Mouse (Mus musculus) lung, embryonic 15.5 days (tissue): Measurements from ENCODE around the gene Crlf2. TPM values are rescaled to one million over a fixed set of nuclear protein-coding genes. Genes with fewer than 3 reads are reported as not detected.

Source experiments
- ATAC-seq: fragments of 200-750 bp; cut with Nextera tagmentation; 2 replicates; pipeline ENCODE4 v1.8.0; 2017; ENCODE audit warnings: moderate number of reproducible peaks, borderline replicate concordance; ENCODE audit not compliant: low FRiP score, low TSS enrichment; ENCODE audit errors: extremely low read depth
- H3K27ac ChIP-seq: fragments of 300-500 bp; sonication (generic); 2 replicates; pipeline ENCODE4 v1.5.1; 2015; ENCODE audit warnings: moderate library complexity, mild to moderate bottlenecking, inconsistent platforms
- H3K27me3 ChIP-seq: fragments of 300-500 bp; sonication (generic); 2 replicates; pipeline ENCODE4 v1.6.1; 2015; ENCODE audit warnings: inconsistent platforms
- H3K36me3 ChIP-seq: fragments of 300-500 bp; sonication (generic); 2 replicates; pipeline ENCODE4 v1.6.1; 2015; ENCODE audit warnings: inconsistent platforms
- H3K4me1 ChIP-seq: fragments of 300-500 bp; sonication (generic); 2 replicates; pipeline ENCODE4 v1.6.1; 2015; ENCODE audit warnings: inconsistent platforms
- H3K4me2 ChIP-seq: fragments of 300-500 bp; sonication (generic); 2 replicates; pipeline ENCODE4 v1.6.1; 2015; ENCODE audit warnings: inconsistent platforms, mild to moderate bottlenecking, moderate library complexity
- H3K4me3 ChIP-seq: fragments of 300-500 bp; sonication (generic); 2 replicates; pipeline ENCODE4 v1.5.1; 2015; ENCODE audit warnings: mild to moderate bottlenecking, inconsistent platforms
- H3K9ac ChIP-seq: fragments of 300-500 bp; sonication (generic); 2 replicates; pipeline ENCODE4 v1.6.1; 2015; ENCODE audit warnings: inconsistent platforms
- H3K9me3 ChIP-seq: fragments of 300-500 bp; sonication (generic); 2 replicates; pipeline ENCODE4 v1.6.1; 2016; ENCODE audit warnings: inconsistent platforms
- WGBS: fragments of 180-500 bp; shearing (Covaris S2); methylation state at CpG from one replicate; pipeline ENCODE4 v1.1.7; 2015; 5-methylcytosine and 5-hydroxymethylcytosine counted together
- polyA plus RNA-seq: library from polyadenylated mRNA; unstranded; fragments of >200 nt; fragmentation: Nextera tagmentation; extraction: Ambion mirVana; gene quantifications from 2 replicates; pipeline ENCODE4 v1.2.1, GENCODE M21; 2015

Gene Crlf2
- polyA plus RNA-seq, 1 experiment from 2014 or later = 17.0 TPM

DNA sequence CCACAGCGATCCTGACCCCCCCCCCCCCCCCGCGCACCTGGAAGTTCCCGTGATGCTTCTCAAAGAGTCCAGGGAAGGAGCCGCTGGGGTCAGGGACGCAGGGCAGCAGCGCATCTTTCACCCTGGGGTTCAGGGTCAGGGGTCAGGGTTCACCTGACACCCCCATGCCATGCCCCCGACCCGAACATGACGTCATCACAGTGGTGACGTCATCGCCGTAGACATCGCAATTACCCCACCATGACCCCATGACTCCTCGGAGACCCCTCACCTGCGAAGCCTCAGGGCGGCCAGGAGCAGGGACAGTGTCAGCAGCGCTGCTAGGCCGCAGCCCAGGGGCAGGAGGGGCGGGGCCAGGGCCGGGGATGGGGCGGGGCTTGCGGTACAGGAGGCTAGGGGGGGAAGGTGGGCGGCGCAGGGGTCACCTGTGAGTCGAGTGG lies 3.5 kb downstream of the Crlf2 start:
- Histone ChIP-seq H3K4me2 (no peak overlapping the region), H3K4me3 (no peak overlapping the region), H3K9ac (no peak overlapping the region), H3K9me3 (peaks cover 37% of the 10 kb centered on the region), H3K27me3 (no peaks in the 10 kb centered on the region), H3K36me3 (peaks cover 18% of the 10 kb centered on the region; the same call in 1 of the 2 replicates), H3K27ac (no peak overlapping the region), H3K4me1 (no peaks in the 10 kb centered on the region)
- no peak for ATAC-seq
- WGBS = 74% methylated on average over 25 of the region's 26 CpGs

DNA sequence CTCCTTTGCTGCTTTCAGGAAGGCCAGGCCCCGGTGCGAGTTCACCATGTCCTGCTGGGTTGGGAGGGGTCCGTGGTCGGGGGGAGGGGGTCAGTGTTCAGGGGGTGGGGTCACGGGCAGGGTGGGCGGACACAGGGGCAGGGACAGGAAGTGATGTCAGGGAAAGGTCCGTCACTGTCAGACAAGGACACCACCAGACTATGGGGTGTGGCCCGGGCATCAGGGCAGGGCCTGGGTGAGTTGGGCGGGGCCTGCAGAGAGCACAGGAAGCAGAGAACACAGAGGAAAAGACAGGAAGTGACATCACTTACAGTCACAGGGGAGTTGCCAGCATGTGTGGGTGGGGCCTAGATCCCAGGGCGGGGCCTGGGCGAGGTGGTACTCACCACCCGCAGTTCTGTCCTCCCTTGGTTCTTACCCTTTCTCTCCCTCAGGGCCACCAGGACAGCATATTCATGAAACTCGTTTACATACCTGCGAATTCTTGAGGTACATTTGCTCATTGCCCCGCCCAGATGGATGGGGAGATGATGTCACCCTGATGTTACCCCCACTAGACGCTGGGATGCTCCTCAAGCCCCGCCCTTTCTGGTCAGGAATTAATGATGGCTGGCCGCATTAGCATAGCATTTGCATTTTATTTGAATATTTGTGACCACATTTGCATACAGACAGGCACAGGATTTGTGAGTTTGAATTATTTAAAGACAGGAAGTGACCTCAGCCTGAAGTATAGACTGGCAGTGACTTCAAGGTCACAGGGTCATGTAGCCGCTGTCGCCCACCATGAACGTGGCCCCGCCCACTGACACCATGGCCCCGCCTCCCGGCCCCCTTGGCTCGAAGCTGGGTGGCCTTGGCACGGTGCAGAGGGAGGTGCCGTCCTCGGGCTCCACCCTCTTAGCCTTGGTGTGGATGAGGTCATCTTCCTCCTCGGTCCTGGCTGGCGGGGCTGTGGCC lies 4.4 kb downstream of the Crlf2 start:
- Histone ChIP-seq H3K36me3 (peaks cover 18% of the 10 kb centered on the region; the same call in 1 of the 2 replicates), H3K27me3 (no peaks in the 10 kb centered on the region), H3K9me3 (peaks cover 37% of the 10 kb centered on the region), H3K27ac (no peak overlapping the region), H3K4me2 (no peak overlapping the region), H3K4me1 (no peaks in the 10 kb centered on the region), H3K4me3 (no peak overlapping the region), H3K9ac (no peak overlapping the region)
- 79% methylated on average over 30 of the region's 30 CpGs for WGBS
- ATAC-seq = no peak

DNA sequence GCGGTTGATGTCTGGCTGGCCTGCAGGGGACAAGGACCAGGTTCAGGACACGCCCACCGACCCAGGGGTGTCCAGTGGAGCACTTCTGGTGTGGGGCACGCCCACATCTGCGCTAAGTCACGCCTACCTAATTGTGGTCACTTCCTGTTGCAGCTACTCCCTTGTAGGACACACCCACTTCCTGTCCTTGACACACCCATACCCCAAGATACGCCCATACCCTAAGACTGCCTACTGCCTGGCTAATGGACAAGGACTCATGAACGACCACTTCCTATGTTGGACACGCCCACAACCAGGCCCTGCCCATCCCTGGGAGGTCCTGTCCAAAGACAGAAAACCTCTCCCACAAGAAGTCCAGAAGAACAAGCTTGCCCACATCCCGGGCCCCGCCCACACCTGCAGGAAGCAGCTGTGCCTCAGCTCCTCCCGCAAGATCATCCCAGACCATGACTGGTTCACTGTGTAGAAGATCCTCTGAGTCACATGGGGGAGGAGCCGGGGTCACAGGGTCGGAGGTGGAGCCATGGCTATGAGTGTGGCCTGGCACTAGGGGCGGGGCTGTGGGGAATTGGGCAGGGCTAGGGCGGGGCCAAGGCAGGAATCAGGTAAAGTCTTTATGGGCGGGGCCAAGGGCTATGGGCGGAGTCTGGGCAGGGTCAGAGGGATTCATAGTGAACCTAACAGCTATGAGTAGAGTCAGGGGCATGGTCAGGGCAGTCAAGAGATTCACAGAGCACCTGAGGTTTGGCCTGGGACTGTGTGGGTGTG lies 5.4 kb downstream of the Crlf2 start:
- Histone ChIP-seq H3K36me3 (peaks cover 18% of the 10 kb centered on the region; the same call in 1 of the 2 replicates), H3K4me2 (no peak overlapping the region), H3K9me3 (peaks cover 37% of the 10 kb centered on the region), H3K27ac (no peak overlapping the region), H3K27me3 (no peaks in the 10 kb centered on the region), H3K4me1 (no peaks in the 10 kb centered on the region), H3K4me3 (no peak overlapping the region), H3K9ac (no peak overlapping the region)
- WGBS = 61% methylated on average over 18 of the region's 18 CpGs
- ATAC-seq = no peak

DNA sequence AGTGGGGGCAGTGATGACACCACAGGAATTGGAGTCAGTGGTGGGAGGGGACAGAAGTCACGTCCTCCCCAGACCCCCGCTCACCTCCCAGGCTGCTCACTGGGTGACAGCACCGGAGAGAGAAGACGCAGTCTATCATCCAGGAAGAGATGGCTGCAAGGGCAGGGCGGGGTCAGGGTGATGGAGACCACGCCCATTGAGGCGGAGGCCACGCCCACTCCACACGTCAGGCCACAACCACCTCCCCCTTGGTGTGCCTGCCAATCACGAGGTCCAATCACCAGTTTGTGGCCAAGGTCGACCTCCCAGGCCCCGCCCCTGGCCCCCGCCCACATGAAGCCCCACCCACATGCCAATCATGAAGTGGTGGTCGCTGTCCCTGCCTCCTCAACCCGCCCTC lies 6.3 kb downstream of the Crlf2 start:
- Histone ChIP-seq H3K4me2 (no peak overlapping the region), H3K4me3 (no peak overlapping the region), H3K9me3 (peaks cover 37% of the 10 kb centered on the region), H3K27me3 (no peaks in the 10 kb centered on the region), H3K9ac (no peak overlapping the region), H3K4me1 (no peaks in the 10 kb centered on the region), H3K36me3 (peaks cover 18% of the 10 kb centered on the region; the same call in 1 of the 2 replicates), H3K27ac (no peak overlapping the region)
- no peak for ATAC-seq
- WGBS = 80% methylated on average over 15 of the region's 15 CpGs

DNA sequence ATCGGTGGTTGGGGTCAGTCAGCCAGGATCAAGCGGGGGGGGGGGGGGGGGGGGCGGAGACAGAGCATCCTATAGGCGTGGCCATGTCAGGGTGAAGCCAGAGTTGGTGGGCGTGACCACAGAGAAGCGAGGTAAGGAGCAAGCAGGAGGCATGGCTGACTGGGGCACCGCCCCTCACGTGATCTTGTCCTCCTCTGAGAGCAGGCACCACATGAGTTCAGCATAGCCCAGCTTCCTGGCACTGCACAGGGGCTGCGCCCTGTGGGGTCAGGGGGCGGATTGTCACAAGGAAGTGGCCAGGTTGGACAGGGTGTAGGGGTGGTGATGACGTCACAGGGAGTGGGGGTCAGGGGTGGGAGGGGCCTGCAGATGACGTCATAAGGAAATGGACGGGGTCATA lies 6.7 kb downstream of the Crlf2 start:
- no peak overlapping the region for H3K4me3 ChIP-seq
- WGBS = 86% methylated on average over 11 of the region's 13 CpGs
- H3K27me3 ChIP-seq = no peaks in the 10 kb centered on the region
- no peak overlapping the region for H3K4me2 ChIP-seq
- H3K36me3 ChIP-seq = peaks cover 18% of the 10 kb centered on the region; the same call in 1 of the 2 replicates
- H3K4me1 ChIP-seq = no peaks in the 10 kb centered on the region
- H3K9me3 ChIP-seq = peaks cover 37% of the 10 kb centered on the region
- H3K9ac ChIP-seq = no peak overlapping the region
- no peak overlapping the region for H3K27ac ChIP-seq
- ATAC-seq = no peak

DNA sequence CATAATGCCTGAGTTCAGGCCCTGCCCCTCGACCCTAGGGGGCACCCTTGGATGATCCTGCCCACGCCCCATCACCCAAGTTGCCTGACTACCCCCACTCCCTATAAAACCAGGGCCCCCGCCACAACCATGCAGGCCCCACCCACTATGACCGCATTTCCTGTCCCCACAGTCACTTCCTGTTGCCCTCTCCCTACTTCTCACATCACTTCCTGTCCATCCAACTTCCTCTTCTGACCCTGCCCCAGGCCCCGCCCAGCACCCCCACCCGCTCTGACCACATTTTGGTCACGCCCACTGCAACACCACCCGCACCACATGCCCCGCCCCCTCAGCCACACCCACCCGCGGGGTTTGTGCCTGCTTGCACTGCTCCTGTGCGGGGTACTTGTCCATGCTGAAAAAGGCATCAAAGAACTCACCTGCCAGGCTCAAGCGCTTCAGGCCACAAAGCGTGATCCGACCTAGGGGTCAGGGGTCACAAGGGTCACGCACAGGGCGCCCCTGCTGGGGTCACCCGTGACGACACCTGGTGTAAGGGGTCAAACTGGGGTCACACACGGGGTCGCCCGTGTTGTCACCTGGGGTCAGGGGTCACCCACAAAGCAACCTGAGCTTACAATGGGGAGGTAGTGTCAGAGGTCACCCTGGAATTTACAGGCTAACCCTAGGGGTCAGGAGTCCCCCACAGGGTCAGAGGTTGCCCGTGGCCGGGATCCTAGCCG lies 7.6 kb downstream of the Crlf2 start:
- no peak overlapping the region for H3K4me2 ChIP-seq
- ATAC-seq = no peak

DNA sequence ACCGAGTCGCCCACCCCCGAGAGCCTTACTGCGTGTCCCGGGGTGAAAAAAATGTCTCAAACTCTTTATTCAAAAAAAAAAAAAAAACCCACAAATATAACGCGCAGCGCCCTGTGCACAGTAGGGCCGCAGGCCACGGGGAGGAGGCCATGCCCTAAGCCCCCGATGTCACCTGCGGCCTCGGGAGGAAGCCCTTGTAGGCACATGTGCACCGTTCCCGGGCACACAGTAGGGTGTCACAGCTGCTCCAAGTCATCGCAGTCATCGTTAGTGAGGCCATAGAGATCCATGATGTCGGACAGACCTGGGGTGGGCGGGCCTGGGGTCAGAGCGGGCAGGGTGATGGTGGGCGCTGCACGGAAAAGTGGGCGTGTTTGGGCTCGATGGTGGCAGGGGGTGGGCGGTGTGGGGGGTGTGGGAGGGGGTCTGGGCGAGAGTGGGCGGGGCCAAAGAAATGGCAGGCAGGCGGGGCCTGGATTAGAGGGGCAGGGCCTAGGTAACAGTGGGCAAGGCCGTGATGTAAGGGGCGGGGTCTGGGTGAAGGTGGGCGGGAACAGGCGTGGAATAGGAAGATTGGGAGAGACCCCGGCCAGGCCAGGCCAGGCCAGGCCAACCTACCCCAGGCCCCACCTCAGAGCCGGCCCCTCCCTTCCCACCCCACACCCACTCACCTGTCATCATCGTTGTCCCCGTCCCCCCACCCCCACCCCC lies 8.4 kb downstream of the Crlf2 start:
- WGBS = 83% methylated on average over 34 of the region's 36 CpGs
- Histone ChIP-seq H3K36me3 (peaks cover 8% of the 10 kb centered on the region; the same call in 1 of the 2 replicates), H3K4me3 (no peak overlapping the region), H3K27me3 (no peaks in the 10 kb centered on the region), H3K9ac (no peak overlapping the region), H3K27ac (no peak overlapping the region), H3K4me2 (no peak overlapping the region), H3K9me3 (peaks cover 25% of the 10 kb centered on the region), H3K4me1 (no peaks in the 10 kb centered on the region)
- ATAC-seq = no peak

More for the DNA sequence above, 7.6 kb downstream of the Crlf2 start:
- Histone ChIP-seq H3K36me3 (peaks cover 16% of the 10 kb centered on the region; the same call in 1 of the 2 replicates), H3K4me3 (no peak overlapping the region), H3K4me1 (no peaks in the 10 kb centered on the region), H3K27ac (no peak overlapping the region), H3K9ac (no peak overlapping the region), H3K9me3 (peaks cover 33% of the 10 kb centered on the region), H3K27me3 (no peaks in the 10 kb centered on the region)
- WGBS = 84% methylated on average over 25 of the region's 25 CpGs

DNA sequence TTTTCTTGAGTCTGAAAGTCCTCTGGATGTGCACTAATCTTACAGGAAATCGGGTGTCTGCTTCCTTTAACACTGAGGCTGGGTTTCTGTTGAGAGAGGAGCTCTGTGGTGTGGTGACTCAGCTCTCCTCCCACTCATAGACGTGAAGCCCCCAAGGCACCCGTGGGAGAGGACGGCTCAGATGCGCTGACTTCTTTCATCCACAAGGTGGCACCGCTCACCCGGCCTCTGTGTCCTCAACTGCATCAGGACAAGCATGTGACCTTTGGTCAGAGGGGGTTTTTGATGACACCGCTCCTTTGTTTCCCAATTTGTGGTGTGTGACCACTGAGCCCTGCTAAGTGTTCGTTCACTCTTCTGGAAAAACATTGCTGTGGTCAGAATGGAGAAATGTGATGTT lies 10.1 kb downstream of the Crlf2 start:
- Histone ChIP-seq H3K27ac (no peak overlapping the region), H3K4me1 (no peaks in the 10 kb centered on the region), H3K9me3 (peaks cover 13% of the 10 kb centered on the region), H3K4me3 (no peak overlapping the region), H3K4me2 (no peak overlapping the region), H3K36me3 (no peaks in the 10 kb centered on the region), H3K9ac (no peak overlapping the region), H3K27me3 (no peaks in the 10 kb centered on the region)
- 64% methylated on average over 9 of the region's 9 CpGs for WGBS
- no peak for ATAC-seq

DNA sequence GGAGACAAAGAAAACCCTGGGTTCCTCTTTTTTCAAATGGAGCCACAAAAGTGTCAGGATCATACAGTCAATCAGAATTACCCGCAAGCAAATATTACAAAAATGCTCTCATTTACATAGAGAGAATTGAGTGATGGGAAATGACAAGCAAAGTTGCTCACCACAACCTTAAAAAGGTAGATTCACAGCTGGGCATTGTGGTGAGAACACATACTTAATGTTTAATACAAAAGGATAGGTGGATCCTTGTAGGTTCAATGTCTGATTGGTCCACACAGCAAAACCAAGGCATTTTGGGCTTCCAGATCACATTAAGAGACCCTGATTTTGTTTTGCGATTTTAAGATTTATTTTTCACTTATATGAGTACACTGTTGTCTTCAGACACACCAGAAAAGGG lies 11.7 kb downstream of the Crlf2 start:
- no peak overlapping the region for H3K9ac ChIP-seq
- ATAC-seq = no peak
- H3K9me3 ChIP-seq = peaks cover 12% of the 10 kb centered on the region
- H3K27ac ChIP-seq = no peak overlapping the region
- H3K4me3 ChIP-seq = no peak overlapping the region
- 72% methylated on average over 2 of the region's 2 CpGs for WGBS
- no peaks in the 10 kb centered on the region for H3K36me3 ChIP-seq
- no peak overlapping the region for H3K4me2 ChIP-seq
- no peaks in the 10 kb centered on the region for H3K4me1 ChIP-seq
- H3K27me3 ChIP-seq = no peaks in the 10 kb centered on the region

DNA sequence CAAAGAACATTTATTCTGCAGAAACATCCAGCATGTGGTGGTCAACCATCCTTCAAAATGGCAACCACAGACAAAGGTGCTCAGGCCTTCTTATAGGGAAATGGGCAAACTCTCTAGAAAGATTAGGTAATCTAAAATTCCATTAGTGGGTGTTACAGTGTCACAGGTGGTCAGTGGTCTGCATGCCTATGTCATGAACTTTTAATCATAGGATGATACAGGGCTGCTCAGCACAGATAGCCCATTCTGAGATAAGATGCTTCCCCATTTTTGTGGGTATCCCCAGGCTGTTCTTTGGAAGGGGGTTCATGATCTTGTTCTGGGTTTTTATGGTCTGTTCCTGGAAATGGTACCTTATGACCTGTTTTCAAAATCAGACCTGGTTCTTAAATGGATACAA lies 49.1 kb downstream of the Crlf2 start:
- Histone ChIP-seq H3K4me1 (no peaks in the 10 kb centered on the region), H3K27ac (no peak overlapping the region), H3K4me2 (no peak overlapping the region), H3K36me3 (no peaks in the 10 kb centered on the region), H3K9me3 (no peaks in the 10 kb centered on the region), H3K9ac (no peak overlapping the region), H3K4me3 (no peak overlapping the region), H3K27me3 (no peaks in the 10 kb centered on the region)
- no peak for ATAC-seq

DNA sequence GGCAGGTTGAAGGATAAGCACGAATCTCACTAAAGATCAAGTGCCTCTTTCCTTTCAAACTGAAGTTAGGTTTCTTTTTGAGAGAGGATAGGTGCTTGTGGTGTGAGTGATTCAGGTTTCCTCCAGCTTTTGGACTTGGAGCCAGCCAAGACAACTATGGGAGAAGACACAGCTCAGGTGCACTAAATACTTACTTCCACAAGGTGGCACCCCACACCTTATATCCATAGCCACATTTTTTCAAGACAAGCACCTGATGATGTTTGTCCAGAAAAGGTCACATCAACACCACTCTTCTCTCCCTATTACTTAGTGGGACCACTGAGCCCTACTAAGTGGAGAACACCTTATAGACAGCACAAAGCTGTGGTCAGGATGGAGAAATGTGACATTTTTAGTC lies 52.1 kb downstream of the Crlf2 start:
- H3K27ac ChIP-seq = no peak overlapping the region
- no peak overlapping the region for H3K9ac ChIP-seq
- no peak overlapping the region for H3K4me3 ChIP-seq
- 7% methylated on average over 1 of the region's 1 CpGs for WGBS
- H3K27me3 ChIP-seq = no peaks in the 10 kb centered on the region
- ATAC-seq = no peak
- no peaks in the 10 kb centered on the region for H3K9me3 ChIP-seq
- H3K36me3 ChIP-seq = no peaks in the 10 kb centered on the region
- H3K4me1 ChIP-seq = no peaks in the 10 kb centered on the region
- no peak overlapping the region for H3K4me2 ChIP-seq
